Mouse (Mus musculus) intestine, postnatal 0 days (tissue): ENCODE results near the gene Ascl3. TPM values are rescaled to one million over a fixed set of nuclear protein-coding genes. Genes with fewer than 3 reads are reported as not detected.

ENCODE experiments used
- ATAC-seq: fragments of 200-750 bp; cut with Nextera tagmentation; 2 replicates; pipeline ENCODE4 v1.8.0; 2017; ENCODE audit warnings: mild to moderate bottlenecking, moderate TSS enrichment, moderate library complexity
- H3K27ac ChIP-seq: fragments of 300-500 bp; sonication (generic); 2 replicates; pipeline ENCODE4 v1.5.1; 2014; ENCODE audit warnings: mild to moderate bottlenecking, low read depth, low read length, moderate library complexity
- H3K27me3 ChIP-seq: fragments of 300-500 bp; sonication (generic); replicated peaks from 2 replicates; pipeline ENCODE4 v1.6.1; 2014; ENCODE audit warnings: low read length, mixed read lengths; ENCODE audit not compliant: control insufficient read depth, insufficient read depth
- H3K36me3 ChIP-seq: fragments of 300-500 bp; sonication (generic); 2 replicates; pipeline ENCODE4 v1.6.1; 2014; ENCODE audit warnings: mild to moderate bottlenecking, moderate library complexity; ENCODE audit not compliant: control insufficient read depth, insufficient read depth
- H3K4me1 ChIP-seq: fragments of 300-500 bp; sonication (generic); replicated peaks from 2 replicates; pipeline ENCODE4 v1.6.1; 2014; ENCODE audit warnings: antibody characterized with exemption, low read length, mixed read lengths; ENCODE audit not compliant: control insufficient read depth, insufficient read depth
- H3K4me2 ChIP-seq: fragments of 300-500 bp; sonication (generic); replicated peaks from 2 replicates; pipeline ENCODE4 v1.6.1; 2014; ENCODE audit warnings: low read depth, mild to moderate bottlenecking, moderate library complexity
- H3K4me3 ChIP-seq: fragments of 300-500 bp; sonication (generic); 2 replicates; pipeline ENCODE4 v1.5.1; 2014; ENCODE audit warnings: low read depth, low read length
- H3K9ac ChIP-seq: fragments of 300-500 bp; sonication (generic); 2 replicates; pipeline ENCODE4 v1.6.1; 2014; ENCODE audit warnings: mild to moderate bottlenecking, low read depth, low read length
- H3K9me3 ChIP-seq: fragments of 300-500 bp; sonication (generic); 2 replicates; pipeline ENCODE4 v1.6.1; 2016; ENCODE audit warnings: mixed run types; ENCODE audit not compliant: control insufficient read depth
- CTCF ChIP-seq: sonication (generic); IDR thresholded peaks from 2 replicates; pipeline ENCODE4 v1.5.1; 2016; ENCODE audit warnings: low read depth, mild to moderate bottlenecking, control low read depth, antibody characterized with exemption, moderate library complexity
- WGBS: fragments of 180-500 bp; shearing (Covaris S2); extraction: QIAGEN DNeasy Blood & Tissue Kit; methylation state at CpG from one replicate; pipeline ENCODE4 v1.1.7; 2014; 5-methylcytosine and 5-hydroxymethylcytosine counted together
- polyA plus RNA-seq: library from polyadenylated mRNA; unstranded; fragments of >200 nt; fragmentation: Nextera tagmentation; extraction: Ambion mirVana; gene quantifications from 2 replicates; pipeline ENCODE4 v1.2.1, GENCODE M21; 2015

The Ascl3 gene
- polyA plus RNA-seq, 1 experiment from 2014 or later, result 0.52 TPM

DNA sequence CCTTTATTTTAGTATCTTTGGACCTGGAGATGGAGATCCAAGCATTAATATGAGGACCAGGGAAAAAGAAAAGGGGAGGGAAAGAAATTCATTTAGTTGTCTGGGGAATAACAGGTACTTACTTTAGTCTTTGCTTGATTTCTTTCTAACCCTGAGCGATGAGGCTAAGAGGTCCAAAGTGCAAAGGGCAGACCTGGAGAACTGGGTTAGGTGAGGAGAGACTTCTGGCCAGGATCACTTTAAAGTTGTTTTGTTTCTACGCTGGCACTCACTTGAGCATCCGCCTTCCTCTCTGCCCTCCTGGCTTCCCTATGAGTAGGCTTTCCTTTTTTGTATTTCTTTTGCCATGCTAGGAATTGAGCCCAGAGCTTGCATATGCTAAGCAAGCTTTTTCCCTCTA, 24.8 kb upstream of the Ascl3 start:
- H3K9me3 ChIP-seq, result no peaks in the 10 kb centered on the region
- no peak for ATAC-seq
- H3K4me2 ChIP-seq, result no peak overlapping the region
- no peak overlapping the region for H3K27ac ChIP-seq
- TF ChIP-seq CTCF, result no peak
- H3K4me1 ChIP-seq, result no peaks in the 10 kb centered on the region
- H3K36me3 ChIP-seq, result no peaks in the 10 kb centered on the region
- WGBS, result 66% methylated on average over 3 of the region's 3 CpGs
- no peaks in the 10 kb centered on the region for H3K27me3 ChIP-seq
- H3K9ac ChIP-seq, result no peak overlapping the region
- H3K4me3 ChIP-seq, result no peak overlapping the region

DNA sequence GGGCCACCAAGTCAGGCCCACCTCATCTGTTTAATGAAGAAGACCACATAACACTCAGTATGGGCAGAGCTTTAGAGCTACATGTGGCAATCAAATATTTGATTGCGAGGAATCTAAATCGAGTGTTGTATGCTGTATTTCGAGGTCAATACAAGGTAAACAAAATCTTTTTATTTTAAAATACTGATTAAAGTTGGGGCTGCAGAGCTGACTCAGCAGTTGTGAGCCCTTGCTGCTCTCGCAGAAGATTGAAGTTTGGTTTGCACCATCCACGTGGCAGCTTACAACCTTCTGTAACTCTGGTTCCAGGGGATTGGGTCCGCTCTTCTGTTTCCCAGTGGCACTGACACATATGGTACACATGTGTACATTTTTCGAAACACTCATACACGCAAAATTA, 22.5 kb upstream of the Ascl3 start:
- TF ChIP-seq CTCF, result no peak
- Histone ChIP-seq H3K9ac (no peak overlapping the region), H3K36me3 (0 out of 2 replicates have a peak, but pooled peaks cover 4% of the 10 kb centered on the region), H3K4me1 (no peaks in the 10 kb centered on the region), H3K4me2 (no peak overlapping the region), H3K27ac (no peak overlapping the region), H3K27me3 (no peaks in the 10 kb centered on the region), H3K4me3 (no peak overlapping the region), H3K9me3 (no peaks in the 10 kb centered on the region)
- no peak for ATAC-seq
- 90% methylated on average over 8 of the region's 8 CpGs for WGBS

DNA sequence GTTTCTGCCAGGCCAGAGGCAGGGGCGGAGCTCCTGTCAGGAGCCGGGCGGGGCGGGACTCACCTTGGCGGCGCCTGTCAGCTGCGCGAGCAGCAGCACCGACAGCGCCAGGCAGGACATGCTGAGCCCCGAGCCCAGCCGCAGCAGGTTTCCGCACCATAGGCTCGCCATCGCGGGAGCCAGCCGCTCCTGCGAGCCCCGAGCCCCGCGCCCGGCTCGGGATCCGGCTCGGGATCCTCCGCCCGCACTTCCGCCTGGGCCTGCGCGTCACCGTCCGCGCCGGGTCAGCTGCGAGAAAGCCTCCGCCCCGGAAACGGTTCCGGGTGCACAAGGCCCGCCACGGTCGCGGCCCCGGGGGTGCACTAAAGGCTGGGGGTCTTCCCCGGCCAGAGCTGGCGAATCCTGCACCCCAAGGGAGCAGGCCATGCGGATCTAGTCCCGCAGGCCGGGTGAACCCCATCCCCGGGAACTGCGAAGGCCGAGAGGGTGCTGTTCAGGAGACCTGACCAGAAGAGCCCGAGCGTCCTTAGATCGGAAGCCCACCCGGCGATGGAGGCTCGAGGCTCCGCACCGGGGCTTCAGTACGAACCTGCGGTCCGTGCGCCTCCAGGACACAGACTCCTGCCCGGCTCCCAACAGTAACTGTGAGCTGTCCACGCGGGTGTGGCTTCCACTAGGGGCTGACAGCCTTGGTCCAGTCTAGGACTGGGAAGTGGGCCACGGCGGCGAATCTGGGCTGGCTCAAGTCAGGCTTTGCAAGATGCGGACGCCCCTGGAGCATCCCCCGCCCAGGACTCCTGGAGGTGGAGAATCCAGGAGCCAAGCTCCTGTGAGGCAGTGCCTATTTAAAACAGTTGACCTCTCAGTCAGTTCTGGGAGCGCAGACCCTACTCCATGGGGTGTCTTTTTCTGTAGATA, 20.7 kb upstream of the Ascl3 start, which contains the start of gene Tmem9b:
Gene Tmem9b, minus strand, starts transcription at position 868 of the 918 bp plus-strand sequence.
- peak; percentile 24; the same call in 1 of the 2 replicates for TF ChIP-seq CTCF
- Histone ChIP-seq H3K27me3 (no peaks in the 10 kb centered on the region), H3K4me2 (peak within 1 kb of the TSS; percentile 82), H3K9me3 (no peaks in the 10 kb centered on the region), H3K4me3 (peak within 1 kb of the TSS; percentile 84), H3K4me1 (no peaks in the 10 kb centered on the region), H3K27ac (peak within 1 kb of the TSS; percentile 97), H3K36me3 (0 out of 2 replicates have a peak, but pooled peaks cover 8% of the 10 kb centered on the region), H3K9ac (peak within 1 kb of the TSS; percentile 82)
- peak; percentile 91 for ATAC-seq
- WGBS, result under 1% methylated on average over 74 of the region's 74 CpGs

DNA sequence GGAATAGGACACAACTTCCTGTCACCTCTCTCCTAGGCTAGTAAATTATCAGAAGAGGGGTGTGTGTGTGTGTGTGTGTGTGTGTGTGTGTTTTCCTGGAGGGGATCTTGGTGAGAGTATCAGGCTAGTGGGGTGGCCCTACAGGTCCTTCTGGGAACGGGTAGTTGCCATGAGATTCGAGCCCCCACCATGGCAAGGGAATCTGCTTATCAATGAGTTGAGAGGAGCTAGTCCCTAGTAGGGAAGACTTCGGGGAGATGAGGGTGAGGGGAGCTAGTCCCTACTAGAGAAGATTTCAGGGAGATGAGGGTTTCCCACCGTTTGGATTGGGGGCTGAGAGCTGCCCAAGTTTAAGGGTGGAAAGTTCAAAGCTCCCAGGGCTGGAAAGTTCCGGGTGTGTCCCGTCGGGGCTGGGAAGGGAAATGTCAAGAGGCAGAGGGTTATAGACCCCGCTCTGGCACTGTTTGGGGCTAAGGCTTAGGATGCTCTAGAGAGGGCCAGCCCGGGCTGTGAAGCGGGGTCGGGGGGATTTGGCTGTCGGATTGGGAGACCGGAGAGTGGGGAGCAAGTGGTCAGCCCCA, 20.0 kb upstream of the Ascl3 start:
- no peak for TF ChIP-seq CTCF
- WGBS, result 1% methylated on average over 13 of the region's 13 CpGs

DNA sequence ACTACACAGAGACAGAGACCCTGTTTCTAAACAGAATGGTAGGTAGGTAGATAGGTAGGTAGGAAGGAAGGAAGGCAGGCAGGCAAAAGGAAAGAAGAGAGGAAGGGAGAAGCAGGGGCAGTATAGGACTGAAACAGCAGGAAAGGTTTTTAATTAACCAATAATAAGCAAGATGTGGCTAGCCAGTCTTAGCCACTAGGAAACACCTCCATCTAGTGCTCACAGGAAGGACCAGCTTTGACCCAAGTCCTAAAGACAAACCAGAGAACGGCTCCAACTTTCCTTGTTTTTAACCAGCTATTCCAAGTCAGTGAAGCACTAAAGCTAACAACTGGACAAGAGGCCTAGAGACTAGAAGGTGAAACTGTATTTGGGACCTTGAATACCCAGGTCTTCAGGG, 16.2 kb upstream of the Ascl3 start:
- peaks cover 37% of the 10 kb centered on the region for H3K36me3 ChIP-seq
- H3K27me3 ChIP-seq, result no peaks in the 10 kb centered on the region
- no peak for ATAC-seq
- TF ChIP-seq CTCF, result peak; percentile 65
- no peaks in the 10 kb centered on the region for H3K9me3 ChIP-seq
- no peak overlapping the region for H3K9ac ChIP-seq
- H3K27ac ChIP-seq, result no peak overlapping the region
- no peak overlapping the region for H3K4me2 ChIP-seq
- H3K4me1 ChIP-seq, result no peaks in the 10 kb centered on the region
- no peak overlapping the region for H3K4me3 ChIP-seq
- WGBS, result 52% methylated on average over 1 of the region's 1 CpGs

More for the DNA sequence above, 20.0 kb upstream of the Ascl3 start:
- Histone ChIP-seq H3K4me1 (no peaks in the 10 kb centered on the region), H3K36me3 (peaks cover 10% of the 10 kb centered on the region; the same call in 1 of the 2 replicates), H3K4me3 (peak overlapping the region; percentile 84), H3K9ac (peak overlapping the region; percentile 82), H3K9me3 (no peaks in the 10 kb centered on the region), H3K27ac (peak overlapping the region; percentile 97), H3K4me2 (peak overlapping the region; percentile 82), H3K27me3 (no peaks in the 10 kb centered on the region)
- peak; percentile 44 for ATAC-seq

DNA sequence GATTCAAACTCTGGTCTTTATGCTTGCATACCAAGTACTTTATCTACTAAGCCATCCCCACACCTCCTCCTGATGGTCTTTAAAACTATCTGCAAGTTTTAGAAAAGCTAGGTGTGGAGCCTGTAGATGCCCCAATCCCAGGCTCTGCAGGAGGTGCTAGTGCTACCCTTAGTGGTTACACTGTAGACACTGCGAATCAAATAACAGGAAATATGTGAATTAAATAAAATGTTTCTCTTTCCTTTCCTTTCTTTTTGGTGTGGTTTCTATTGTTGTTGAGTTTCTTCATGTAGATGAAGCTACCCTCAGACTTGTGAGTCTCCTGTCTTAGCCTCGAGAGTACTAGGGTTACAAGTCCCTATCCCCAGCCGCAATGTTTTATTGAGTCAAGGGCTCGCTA, 10.2 kb upstream of the Ascl3 start:
- no peak overlapping the region for H3K4me3 ChIP-seq
- H3K36me3 ChIP-seq, result peaks cover 71% of the 10 kb centered on the region
- H3K27ac ChIP-seq, result no peak overlapping the region
- 83% methylated on average over 4 of the region's 4 CpGs for WGBS
- H3K27me3 ChIP-seq, result no peaks in the 10 kb centered on the region
- ATAC-seq, result no peak
- no peaks in the 10 kb centered on the region for H3K9me3 ChIP-seq
- no peaks in the 10 kb centered on the region for H3K4me1 ChIP-seq
- no peak for TF ChIP-seq CTCF
- no peak overlapping the region for H3K4me2 ChIP-seq
- no peak overlapping the region for H3K9ac ChIP-seq
